Mouse (Mus musculus): ENCODE measurements around the gene Gm20708. TPM values are rescaled to one million over a fixed set of nuclear protein-coding genes. Genes with fewer than 3 reads are reported as not detected.
A peak's percentile ranks its signal among the peaks of the same experiment; 100 is the strongest.

Gm20708 gene
- polyA plus RNA-seq, 1 experiment from 2014 or later = 0.21 TPM

GRCm38 (mm10) chr11:117848271-117848984 lies 39.0 kb downstream of the Gm20708 start:
- H3K27ac ChIP-seq = peak overlapping the region; percentile 94
- ATAC-seq (replicated peaks; ENCODE audit: low FRiP score, low read depth) = peak; percentile 63
- peak overlapping the region; percentile 70 for H3K9ac ChIP-seq (ENCODE audit: low read depth, low read length)
- H3K4me2 ChIP-seq (ENCODE audit: low read length) = peak overlapping the region; percentile 78
- peaks cover 7% of the 10 kb centered on the region; the same call in 1 of the 2 replicates for H3K4me1 ChIP-seq (replicated peaks; ENCODE audit: insufficient read depth, low read length)
- 5% methylated on average over 19 of the region's 19 CpGs for WGBS
- DNase-seq (ENCODE audit: low spot score) = peak; percentile 77
- no peaks in the 10 kb centered on the region for H3K27me3 ChIP-seq (ENCODE audit: insufficient read depth, low read length)
- H3K4me3 ChIP-seq (replicated peaks; ENCODE audit: low read depth, low read length) = peak overlapping the region; percentile 49
- TF ChIP-seq CTCF (IDR thresholded peaks at IDR 0.05; ENCODE audit: low read depth) = no peak
- no peaks in the 10 kb centered on the region for H3K9me3 ChIP-seq (replicated peaks; ENCODE audit: low read length)
- H3K36me3 ChIP-seq (ENCODE audit: insufficient read depth, low read length) = 0 out of 2 replicates have a peak, but pooled peaks cover 3% of the 10 kb centered on the region

- ATAC-seq (replicated peaks; ENCODE audit: low FRiP score, low read depth) (peak; percentile 90), DNase-seq (ENCODE audit: low spot score) (peak; percentile 98)
- peak within 1 kb of the TSS; percentile 78 for H3K4me2 ChIP-seq (ENCODE audit: low read length)
- no peaks in the 10 kb centered on the region for H3K9me3 ChIP-seq (replicated peaks; ENCODE audit: low read length)
- H3K4me3 ChIP-seq (replicated peaks; ENCODE audit: low read depth, low read length) = peak within 1 kb of the TSS; percentile 49
- TF ChIP-seq CTCF (IDR thresholded peaks at IDR 0.05; ENCODE audit: low read depth) = no peak
- H3K27ac ChIP-seq = peak within 1 kb of the TSS; percentile 94
- H3K27me3 ChIP-seq (ENCODE audit: insufficient read depth, low read length) = no peaks in the 10 kb centered on the region
- peak within 1 kb of the TSS; percentile 70 for H3K9ac ChIP-seq (ENCODE audit: low read depth, low read length)
- under 1% methylated on average over 51 of the region's 51 CpGs for WGBS
- 0 out of 2 replicates have a peak, but pooled peaks cover 3% of the 10 kb centered on the region for H3K36me3 ChIP-seq (ENCODE audit: insufficient read depth, low read length)
- H3K4me1 ChIP-seq (replicated peaks; ENCODE audit: insufficient read depth, low read length) = peaks cover 7% of the 10 kb centered on the region; the same call in 1 of the 2 replicates
These were observed 39.7 kb downstream of the Gm20708 start, which contains the start of gene Birc5 for GRCm38 (mm10) chr11:117848985-117849671. Gene Birc5 (plus strand): TSS chr11:117849251.

- H3K4me1 ChIP-seq (replicated peaks; ENCODE audit: insufficient read depth, low read length) = peaks cover 7% of the 10 kb centered on the region; the same call in 1 of the 2 replicates
- no peak overlapping the region for H3K4me2 ChIP-seq (ENCODE audit: low read length)
- H3K36me3 ChIP-seq (ENCODE audit: insufficient read depth, low read length) = peaks cover 13% of the 10 kb centered on the region; the same call in 1 of the 2 replicates
- no peak overlapping the region for H3K4me3 ChIP-seq (replicated peaks; ENCODE audit: low read depth, low read length)
- no peak for TF ChIP-seq CTCF (IDR thresholded peaks at IDR 0.05; ENCODE audit: low read depth)
- DNase-seq (ENCODE audit: low spot score) (no peak), ATAC-seq (replicated peaks; ENCODE audit: low FRiP score, low read depth) (no peak)
- no peak overlapping the region for H3K9ac ChIP-seq (ENCODE audit: low read depth, low read length)
- no peak overlapping the region for H3K27ac ChIP-seq
- 74% methylated on average over 3 of the region's 3 CpGs for WGBS
- H3K27me3 ChIP-seq (ENCODE audit: insufficient read depth, low read length) = no peaks in the 10 kb centered on the region
- no peaks in the 10 kb centered on the region for H3K9me3 ChIP-seq (replicated peaks; ENCODE audit: low read length)
These were observed 43.4 kb downstream of the Gm20708 start for GRCm38 (mm10) chr11:117852875-117853274.

GRCm38 (mm10) chr11:117854241-117854640 lies 44.8 kb downstream of the Gm20708 start:
- Histone ChIP-seq H3K9me3 (replicated peaks; ENCODE audit: low read length) (no peaks in the 10 kb centered on the region), H3K4me1 (replicated peaks; ENCODE audit: insufficient read depth, low read length) (peaks cover 7% of the 10 kb centered on the region; the same call in 1 of the 2 replicates), H3K4me2 (ENCODE audit: low read length) (no peak overlapping the region), H3K27me3 (ENCODE audit: insufficient read depth, low read length) (no peaks in the 10 kb centered on the region), H3K27ac (no peak overlapping the region), H3K36me3 (ENCODE audit: insufficient read depth, low read length) (peaks cover 13% of the 10 kb centered on the region; the same call in 1 of the 2 replicates), H3K9ac (ENCODE audit: low read depth, low read length) (no peak overlapping the region), H3K4me3 (replicated peaks; ENCODE audit: low read depth, low read length) (no peak overlapping the region)
- TF ChIP-seq CTCF (IDR thresholded peaks at IDR 0.05; ENCODE audit: low read depth) = no peak
- no peak for DNase-seq (ENCODE audit: low spot score)
- ATAC-seq (replicated peaks; ENCODE audit: low FRiP score, low read depth) = no peak
- WGBS = 95% methylated on average over 9 of the region's 9 CpGs

GRCm38 (mm10) chr11:117855360-117855759 lies 45.9 kb downstream of the Gm20708 start:
- no peak for TF ChIP-seq CTCF (IDR thresholded peaks at IDR 0.05; ENCODE audit: low read depth)
- Histone ChIP-seq H3K9me3 (replicated peaks; ENCODE audit: low read length) (no peaks in the 10 kb centered on the region), H3K4me3 (replicated peaks; ENCODE audit: low read depth, low read length) (no peak overlapping the region), H3K4me1 (replicated peaks; ENCODE audit: insufficient read depth, low read length) (peaks cover 2% of the 10 kb centered on the region; the same call in 1 of the 2 replicates), H3K4me2 (ENCODE audit: low read length) (no peak overlapping the region), H3K9ac (ENCODE audit: low read depth, low read length) (no peak overlapping the region), H3K27ac (no peak overlapping the region), H3K27me3 (ENCODE audit: insufficient read depth, low read length) (no peaks in the 10 kb centered on the region), H3K36me3 (ENCODE audit: insufficient read depth, low read length) (peaks cover 13% of the 10 kb centered on the region; the same call in 1 of the 2 replicates)
- WGBS = 80% methylated on average over 5 of the region's 5 CpGs
- DNase-seq (ENCODE audit: low spot score) = no peak
- no peak for ATAC-seq (replicated peaks; ENCODE audit: low FRiP score, low read depth)

GRCm38 (mm10) chr11:117855975-117856374 lies 46.5 kb downstream of the Gm20708 start:
- no peaks in the 10 kb centered on the region for H3K27me3 ChIP-seq (ENCODE audit: insufficient read depth, low read length)
- DNase-seq (ENCODE audit: low spot score) = no peak
- no peaks in the 10 kb centered on the region for H3K9me3 ChIP-seq (replicated peaks; ENCODE audit: low read length)
- no peaks in the 10 kb centered on the region for H3K4me1 ChIP-seq (replicated peaks; ENCODE audit: insufficient read depth, low read length)
- no peak overlapping the region for H3K27ac ChIP-seq
- H3K4me2 ChIP-seq (ENCODE audit: low read length) = no peak overlapping the region
- 50% methylated on average over 1 of the region's 1 CpGs for WGBS
- no peak overlapping the region for H3K4me3 ChIP-seq (replicated peaks; ENCODE audit: low read depth, low read length)
- no peak overlapping the region for H3K9ac ChIP-seq (ENCODE audit: low read depth, low read length)
- no peak for TF ChIP-seq CTCF (IDR thresholded peaks at IDR 0.05; ENCODE audit: low read depth)
- no peak for ATAC-seq (replicated peaks; ENCODE audit: low FRiP score, low read depth)
- peaks cover 13% of the 10 kb centered on the region; the same call in 1 of the 2 replicates for H3K36me3 ChIP-seq (ENCODE audit: insufficient read depth, low read length)
